In genomic region chr4:125116929-125117328, GRCm38 (mm10) we compare ENCODE assay signal across 14 mouse cellular contexts. TPM values are rescaled to one million over a fixed set of nuclear protein-coding genes. Genes with fewer than 3 reads are reported as not detected.
DNase-seq lines count a peak whose midpoint lies in the region; ATAC-seq and TF ChIP-seq lines count a peak whose summit lies in the region.
"Had no signal": no experiment of that assay in that cellular context is flagged by ENCODE, and none has a peak within 500 bp of the region (broad histone marks: within the 10 kb centered on the region; RNA-seq: fewer than 3 reads in every experiment).

No protein-coding gene starts in this region.

- no peaks in the 10 kb centered on the region for H3K27me3 ChIP-seq in embryonic facial prominence, embryonic 15.5 days
- H3K27me3 ChIP-seq in embryonic facial prominence, embryonic 10.5 days (replicated peaks; ENCODE audit: low read depth, poor library complexity, severe bottlenecking): peaks cover 17% of the 10 kb centered on the region; the same call in 1 of the 2 replicates
- H3K27me3 ChIP-seq in stomach, postnatal 0 days (ENCODE audit: control insufficient read depth, insufficient read depth, low read length): no peaks in the 10 kb centered on the region
- H3K27me3 ChIP-seq: limb, embryonic 15.5 days; Patski had no signal

- no peak for TF ChIP-seq EP300 in stomach, postnatal 0 days (optimal IDR thresholded peaks at IDR 0.05)

- ATAC-seq in embryonic facial prominence, embryonic 15.5 days (ENCODE audit: insufficient number of reproducible peaks, low FRiP score, low TSS enrichment, low read depth): no peak
- no peak for ATAC-seq in stomach, postnatal 0 days (ENCODE audit: low FRiP score, low TSS enrichment)

- WGBS in embryonic facial prominence, embryonic 15.5 days: 67% methylated on average over 13 of the region's 13 CpGs
- WGBS in embryonic facial prominence, embryonic 10.5 days: 85% methylated on average over 13 of the region's 13 CpGs
- WGBS in stomach, postnatal 0 days: 50% methylated on average over 13 of the region's 13 CpGs

- peaks cover 11% of the 10 kb centered on the region; the same call in 1 of the 2 replicates for H3K36me3 ChIP-seq in embryonic facial prominence, embryonic 15.5 days
- H3K36me3 ChIP-seq in embryonic facial prominence, embryonic 10.5 days (replicated peaks): peaks cover 3% of the 10 kb centered on the region
- peaks cover 10% of the 10 kb centered on the region; the same call in 1 of the 2 replicates for H3K36me3 ChIP-seq in stomach, postnatal 0 days (ENCODE audit: control insufficient read depth, insufficient read depth, low read length)

- no peak for TF ChIP-seq CTCF in stomach, postnatal 0 days (IDR thresholded peaks at IDR 0.05; ENCODE audit: low read depth)

- peaks cover 29% of the 10 kb centered on the region for H3K4me1 ChIP-seq in embryonic facial prominence, embryonic 15.5 days
- peaks cover 35% of the 10 kb centered on the region for H3K4me1 ChIP-seq in embryonic facial prominence, embryonic 10.5 days
- peaks cover 4% of the 10 kb centered on the region for H3K4me1 ChIP-seq in stomach, postnatal 0 days (replicated peaks; ENCODE audit: control insufficient read depth, insufficient read depth)

- peak overlapping the region; percentile 65 for H3K27ac ChIP-seq in embryonic facial prominence, embryonic 15.5 days (replicated peaks)
- H3K27ac ChIP-seq in embryonic facial prominence, embryonic 10.5 days (replicated peaks): no peak overlapping the region
- H3K27ac ChIP-seq in stomach, postnatal 0 days (replicated peaks): peak overlapping the region; percentile 81

- H3K9me3 ChIP-seq in embryonic facial prominence, embryonic 15.5 days (replicated peaks): no peaks in the 10 kb centered on the region
- H3K9me3 ChIP-seq in embryonic facial prominence, embryonic 10.5 days: no peaks in the 10 kb centered on the region
- H3K9me3 ChIP-seq in stomach, postnatal 0 days (ENCODE audit: control insufficient read depth, low read length): no peaks in the 10 kb centered on the region
- H3K9me3 ChIP-seq: limb, embryonic 15.5 days had no signal

- DNase-seq in embryonic facial prominence, embryonic 10.5 days (ENCODE audit: low spot score): no peak
- DNase-seq in kidney, postnatal 10 days: peak; percentile 27
- no peak for DNase-seq in kidney, postnatal 14 days
- DNase-seq in urinary bladder, postnatal 14 days (ENCODE audit: low spot score): peak; percentile 38
- DNase-seq in urinary bladder, postnatal 10 days (ENCODE audit: low spot score): no peak
- no peak for DNase-seq in stomach, postnatal 0 days (ENCODE audit: low spot score)
- DNase-seq in layer of hippocampus, adult 11-12 months (ENCODE audit: low spot score): no peak
- DNase-seq: embryo, embryonic 11 days; kidney, adult 11 months; right cerebral cortex, postnatal 14 days had no signal

- no peak overlapping the region for H3K4me2 ChIP-seq in embryonic facial prominence, embryonic 15.5 days (replicated peaks)
- H3K4me2 ChIP-seq in stomach, postnatal 0 days (replicated peaks; ENCODE audit: low read depth): no peak overlapping the region
- H3K4me2 ChIP-seq: limb, embryonic 15.5 days had no signal

- H3K4me3 ChIP-seq in embryonic facial prominence, embryonic 15.5 days (replicated peaks): no peak overlapping the region
- H3K4me3 ChIP-seq in embryonic facial prominence, embryonic 10.5 days: no peak overlapping the region
- H3K4me3 ChIP-seq in stomach, postnatal 0 days (ENCODE audit: low read depth, low read length): no peak overlapping the region
- H3K4me3 ChIP-seq: limb, embryonic 15.5 days had no signal

- no peak overlapping the region for H3K9ac ChIP-seq in embryonic facial prominence, embryonic 15.5 days
- no peak overlapping the region for H3K9ac ChIP-seq in stomach, postnatal 0 days (ENCODE audit: low read length)
- H3K9ac ChIP-seq: limb, embryonic 15.5 days had no signal

RNA-seq across cellular contexts. Expression of gene Zc3h12a, which starts 10.7 kb away (rescaled TPM):
- 1.7 and 2.1 TPM in 2 replicates for polyA plus RNA-seq in embryonic facial prominence, embryonic 15.5 days (2015; fragmentation: Nextera tagmentation; extraction: Ambion mirVana)
- 0.49 and 0.64 TPM in 2 replicates for polyA plus RNA-seq in embryonic facial prominence, embryonic 10.5 days (2016; fragmentation: Nextera tagmentation; extraction: Ambion mirVana)
- polyA plus RNA-seq in stomach, postnatal 0 days (2015; fragmentation: Nextera tagmentation; extraction: Ambion mirVana): 2.7 TPM in 2 replicates

RNA-seq across cellular contexts. Expression of gene Meaf6, which starts 32.0 kb away (rescaled TPM):
- 56.3 and 59.1 TPM in 2 replicates for polyA plus RNA-seq in embryonic facial prominence, embryonic 15.5 days (2015; fragmentation: Nextera tagmentation; extraction: Ambion mirVana)
- polyA plus RNA-seq in embryonic facial prominence, embryonic 10.5 days (2016; fragmentation: Nextera tagmentation; extraction: Ambion mirVana): 80.7 and 84.3 TPM in 2 replicates
- polyA plus RNA-seq in stomach, postnatal 0 days (2015; fragmentation: Nextera tagmentation; extraction: Ambion mirVana): 28.3 and 28.4 TPM in 2 replicates

RNA-seq across cellular contexts. Expression of gene Snip1, which starts 50.5 kb away (rescaled TPM):
- 31.0 and 31.9 TPM in 2 replicates for polyA plus RNA-seq in embryonic facial prominence, embryonic 15.5 days (2015; fragmentation: Nextera tagmentation; extraction: Ambion mirVana)
- 34.9 and 35.1 TPM in 2 replicates for polyA plus RNA-seq in embryonic facial prominence, embryonic 10.5 days (2016; fragmentation: Nextera tagmentation; extraction: Ambion mirVana)
- 13.0 and 13.6 TPM in 2 replicates for polyA plus RNA-seq in stomach, postnatal 0 days (2015; fragmentation: Nextera tagmentation; extraction: Ambion mirVana)

RNA-seq across cellular contexts. Expression of gene Dnali1, which starts 51.4 kb away (rescaled TPM):
- 4.8 and 9.3 TPM in 2 replicates for polyA plus RNA-seq in embryonic facial prominence, embryonic 15.5 days (2015; fragmentation: Nextera tagmentation; extraction: Ambion mirVana)
- 0.20 and 0.22 TPM in 2 replicates for polyA plus RNA-seq in embryonic facial prominence, embryonic 10.5 days (2016; fragmentation: Nextera tagmentation; extraction: Ambion mirVana)
- polyA plus RNA-seq in stomach, postnatal 0 days (2015; fragmentation: Nextera tagmentation; extraction: Ambion mirVana): 0.05 and 0.06 TPM in 2 replicates
- polyA plus RNA-seq: adrenal gland, adult 2 months had no signal

Comparison
In these comparisons a context has a peak if more than half of its experiments do, and no peak if none do; other contexts are left out.
1. DNase-seq: peak in kidney, postnatal 10 days (single experiment) and urinary bladder, postnatal 14 days (single experiment); none in embryonic facial prominence, embryonic 10.5 days (single experiment), kidney, postnatal 14 days (single experiment), urinary bladder, postnatal 10 days (single experiment), stomach, postnatal 0 days (single experiment) and layer of hippocampus, adult 11-12 months (single experiment).